Mouse (Mus musculus): ENCODE data around the gene Fbxl7.

DNA sequence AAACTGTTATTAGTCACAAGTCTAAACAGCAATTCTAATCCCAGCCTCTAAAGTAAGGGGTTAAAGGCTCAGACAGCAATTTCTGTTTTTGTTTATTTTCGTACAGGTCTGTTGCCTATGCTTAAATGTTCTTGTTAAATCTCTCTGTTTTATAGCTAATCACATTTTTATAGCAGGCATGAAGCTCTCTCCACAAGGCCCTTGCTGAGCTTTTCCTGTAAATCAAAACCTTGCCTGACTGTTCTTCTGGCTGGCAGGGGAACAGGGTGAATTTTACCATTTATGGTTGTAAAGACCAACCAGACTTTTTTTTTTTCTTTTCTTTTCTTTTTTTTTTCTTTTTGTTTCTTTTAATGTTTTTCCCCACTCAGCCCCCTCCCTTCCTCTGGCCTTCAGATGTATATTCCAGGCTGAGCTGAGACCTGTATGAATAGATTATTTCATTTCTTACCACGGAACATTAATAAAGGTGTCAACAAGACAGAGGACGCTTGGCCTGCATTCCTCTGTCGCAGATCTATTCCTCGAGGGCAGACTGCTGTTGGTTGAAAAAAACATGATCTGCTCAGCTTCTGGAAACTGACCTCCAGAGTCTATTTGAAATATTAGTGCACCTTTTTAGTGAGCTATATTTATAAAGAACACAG lies 176.9 kb downstream of the Fbxl7 start:
- TF ChIP-seq CTCF (IDR thresholded peaks at IDR 0.05; ENCODE audit: low read depth) (no peak), EP300 (IDR thresholded peaks at IDR 0.05; ENCODE audit: low read depth) (no peak)

All from liver, embryonic 14.5 days (tissue).